Mouse (Mus musculus) megakaryocyte, embryonic 14.5 days (primary cell): Measurements from ENCODE around the gene Hoxb6.

Source experiments
- FLI1 ChIP-seq: IDR thresholded peaks from 2 replicates; pipeline ENCODE4 v1.6.1; 2012; ENCODE audit warnings: low read length, inconsistent platforms, mixed read lengths
- GATA1 ChIP-seq: IDR thresholded peaks from 3 replicates; pipeline ENCODE4 v1.6.1; 2012; ENCODE audit warnings: mixed read lengths, low read length, inconsistent platforms, borderline replicate concordance

DNA sequence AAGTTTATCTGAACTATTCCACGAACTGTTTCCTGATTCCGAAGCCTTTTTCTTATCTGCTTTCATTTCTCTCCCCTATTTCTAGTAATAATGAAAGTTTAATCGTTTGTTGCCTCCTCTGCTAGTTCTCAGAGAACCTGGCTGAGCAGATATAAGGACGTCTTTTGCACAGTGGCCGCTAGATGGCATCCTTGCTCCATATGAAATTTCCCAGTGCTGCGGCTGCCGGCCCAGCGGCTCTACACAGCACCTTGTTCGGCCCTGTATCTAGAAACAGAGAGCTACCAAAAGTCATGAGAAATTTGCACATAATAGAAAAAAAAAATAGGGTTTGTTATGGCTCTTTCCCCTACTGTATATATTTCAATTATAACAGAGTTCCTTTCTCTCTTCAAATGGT is 13.5 kb upstream of the Hoxb6 start:
- TF ChIP-seq GATA1 (no peak), FLI1 (no peak)
